ENCODE assay signal across 19 mouse cellular contexts in genomic region chr11:3585983-3586618, GRCm38 (mm10). TPM values are rescaled to one million over a fixed set of nuclear protein-coding genes. Genes with fewer than 3 reads are reported as not detected.
DNase-seq lines count a peak whose midpoint lies in the region; ATAC-seq and TF ChIP-seq lines count a peak whose summit lies in the region.
"Had no signal": no experiment of that assay in that cellular context is flagged by ENCODE, and none has a peak within 500 bp of the region (broad histone marks: within the 10 kb centered on the region; RNA-seq: fewer than 3 reads in every experiment).

No protein-coding gene starts in this region.

- no peak overlapping the region for H3K9ac ChIP-seq in kidney, postnatal 0 days (ENCODE audit: low read depth, low read length)
- H3K9ac ChIP-seq: forebrain, embryonic 13.5 days; forebrain, postnatal 0 days; heart, embryonic 15.5 days; hindbrain, embryonic 15.5 days had no signal

- H3K4me3 ChIP-seq in kidney, postnatal 0 days (replicated peaks; ENCODE audit: low read depth, low read length), result no peak overlapping the region
- no peak overlapping the region for H3K4me3 ChIP-seq in lung, adult 2 months (replicated peaks; ENCODE audit: extremely low read depth, low read depth, low read length)
- H3K4me3 ChIP-seq in limb, embryonic 10.5 days, result no peak overlapping the region
- no peak overlapping the region for H3K4me3 ChIP-seq in thymus, adult 2 months (ENCODE audit: control insufficient read depth, insufficient read depth, low read length)
- H3K4me3 ChIP-seq: embryonic facial prominence, embryonic 10.5 days; forebrain, embryonic 13.5 days; heart, adult 2 months; heart, embryonic 15.5 days; hindbrain, embryonic 15.5 days had no signal

- no peaks in the 10 kb centered on the region for H3K4me1 ChIP-seq in kidney, postnatal 0 days (replicated peaks; ENCODE audit: insufficient read depth, low read length)
- H3K4me1 ChIP-seq in lung, adult 2 months (ENCODE audit: control insufficient read depth, insufficient read depth, low read length), result no peaks in the 10 kb centered on the region
- no peaks in the 10 kb centered on the region for H3K4me1 ChIP-seq in limb, embryonic 10.5 days
- H3K4me1 ChIP-seq in thymus, adult 2 months (replicated peaks; ENCODE audit: control insufficient read depth, insufficient read depth, low read length), result no peaks in the 10 kb centered on the region
- H3K4me1 ChIP-seq: embryonic facial prominence, embryonic 10.5 days; forebrain, embryonic 13.5 days; hindbrain, embryonic 15.5 days had no signal

- CTCF ChIA-PET in Patski (lab: Charles Lee), result interaction anchor here (1.2 to 1.9 kb wide), 3 partner anchors 15 to 51 kb away, joined by 3 to 5 read pairs (median 3); no protein-coding TSS in a partner anchor

- POLR2A ChIA-PET in Patski (lab: Charles Lee), result interaction anchor here (0.6 kb wide), 1 partner anchor 87 kb away, joined by 4 read pairs; no protein-coding TSS in a partner anchor

- no peaks in the 10 kb centered on the region for H3K27me3 ChIP-seq in kidney, postnatal 0 days (ENCODE audit: insufficient read depth, low read length)
- H3K27me3 ChIP-seq in Patski, result no peaks in the 10 kb centered on the region
- H3K27me3 ChIP-seq in limb, embryonic 10.5 days (ENCODE audit: low read depth, poor library complexity, severe bottlenecking), result no peaks in the 10 kb centered on the region
- no peaks in the 10 kb centered on the region for H3K27me3 ChIP-seq in thymus, adult 2 months (ENCODE audit: control insufficient read depth, insufficient read depth, low read length)
- H3K27me3 ChIP-seq: forebrain, embryonic 13.5 days; heart, embryonic 15.5 days; hindbrain, embryonic 15.5 days had no signal

- no peak for TF ChIP-seq POLR2A in lung, adult 2 months (IDR thresholded peaks at IDR 0.05; ENCODE audit: borderline replicate concordance, extremely low read depth, low read depth, low read length)
- TF ChIP-seq POLR2A in thymus, adult 2 months (IDR thresholded peaks at IDR 0.05; ENCODE audit: control insufficient read depth, extremely low read depth, insufficient read depth, low read length, poor library complexity), result no peak

- 50% methylated on average over 6 of the region's 6 CpGs for WGBS in kidney, postnatal 0 days
- WGBS in lung, adult 2 months, result 55% methylated on average over 6 of the region's 6 CpGs
- WGBS in limb, embryonic 10.5 days, result 91% methylated on average over 6 of the region's 6 CpGs
- 90% methylated on average over 6 of the region's 6 CpGs for WGBS in thymus, adult 2 months

- peak; percentile 48 for DNase-seq in kidney, postnatal 0 days (ENCODE audit: low spot score)
- no peak for DNase-seq in kidney, postnatal 14 days
- DNase-seq in lung, postnatal 10 days, result peak; percentile 36
- no peak for DNase-seq in lung, adult 2 months
- peak; percentile 58 for DNase-seq in Patski (ENCODE audit: low read depth, low spot score)
- DNase-seq in limb, embryonic 10.5 days (ENCODE audit: low spot score), result no peak
- DNase-seq in thymus, adult 2 months, result no peak
- DNase-seq: adrenal gland, postnatal 25 days; cerebellum, adult 2 months; cerebellum, postnatal 10 days; forebrain, postnatal 0 days; gastrocnemius, postnatal 14 days; heart, adult 2 months had no signal

- no peak overlapping the region for H3K27ac ChIP-seq in kidney, postnatal 0 days
- no peak overlapping the region for H3K27ac ChIP-seq in limb, embryonic 10.5 days
- no peak overlapping the region for H3K27ac ChIP-seq in thymus, adult 2 months (ENCODE audit: control insufficient read depth, insufficient read depth, low read length)
- H3K27ac ChIP-seq: embryonic facial prominence, embryonic 10.5 days; forebrain, embryonic 13.5 days; heart, adult 2 months; heart, embryonic 15.5 days; hindbrain, embryonic 15.5 days had no signal

- ATAC-seq in kidney, postnatal 0 days (replicated peaks; ENCODE audit: low FRiP score, low read depth), result no peak
- peak; percentile 64 for ATAC-seq in Patski
- ATAC-seq: activated CD4-positive, CD25-positive, alpha-beta regulatory T cell, adult 4 months; forebrain, embryonic 13.5 days; forebrain, postnatal 0 days had no signal

- H3K4me2 ChIP-seq in kidney, postnatal 0 days (ENCODE audit: low read length), result no peak overlapping the region
- H3K4me2 ChIP-seq: forebrain, embryonic 13.5 days; heart, embryonic 11.5 days; heart, embryonic 15.5 days; hindbrain, embryonic 15.5 days had no signal

- in situ Hi-C loops in Patski (cut with MboI; ENCODE audit: low pct_unique_long_range_greater_than_20kb), result no loop called here

- no peaks in the 10 kb centered on the region for H3K9me3 ChIP-seq in kidney, postnatal 0 days (replicated peaks; ENCODE audit: low read length)
- H3K9me3 ChIP-seq in limb, embryonic 10.5 days (replicated peaks), result no peaks in the 10 kb centered on the region
- H3K9me3 ChIP-seq: forebrain, embryonic 13.5 days; heart, embryonic 15.5 days; hindbrain, embryonic 15.5 days had no signal

- H3K36me3 ChIP-seq in kidney, postnatal 0 days (ENCODE audit: insufficient read depth, low read length), result no peaks in the 10 kb centered on the region
- H3K36me3 ChIP-seq in limb, embryonic 10.5 days, result no peaks in the 10 kb centered on the region
- no peaks in the 10 kb centered on the region for H3K36me3 ChIP-seq in thymus, adult 2 months (ENCODE audit: control insufficient read depth, insufficient read depth, low read length)
- H3K36me3 ChIP-seq: embryonic facial prominence, embryonic 10.5 days; heart, embryonic 15.5 days; hindbrain, embryonic 15.5 days had no signal

- no peak for TF ChIP-seq CTCF in kidney, postnatal 0 days (IDR thresholded peaks at IDR 0.05; ENCODE audit: low read depth)
- TF ChIP-seq CTCF in lung, adult 2 months (IDR thresholded peaks at IDR 0.05; ENCODE audit: insufficient read depth, low read length), result no peak
- no peak for TF ChIP-seq CTCF in Patski (IDR thresholded peaks at IDR 0.05)
- TF ChIP-seq CTCF in thymus, adult 2 months (IDR thresholded peaks at IDR 0.05; ENCODE audit: borderline replicate concordance, control insufficient read depth, extremely low read depth, insufficient read depth, low read length, poor library complexity), result no peak

RNA-seq across cellular contexts. Expression of gene Smtn, which starts 45.7 kb away (rescaled TPM):
- polyA plus RNA-seq in kidney, postnatal 0 days (2015; fragmentation: Nextera tagmentation; extraction: Ambion mirVana), result 86.4 and 94.3 TPM in 2 replicates
- polyA plus RNA-seq in lung, adult 2 months (2012; rRNA removed), result 43.1 and 51.6 TPM in 2 replicates
- polyA plus RNA-seq in Patski (2021), result 154 TPM
- polyA plus RNA-seq in limb, embryonic 10.5 days (2016; fragmentation: Nextera tagmentation; extraction: Ambion mirVana), result 43.0 and 52.8 TPM in 2 replicates
- polyA plus RNA-seq in thymus, adult 2 months (2012; rRNA removed), result 20.8 and 21.2 TPM in 2 replicates

Comparison
In these comparisons a context has a peak if more than half of its experiments do, and no peak if none do; other contexts are left out.
1. DNase-seq: peak in kidney, postnatal 0 days (single experiment), lung, postnatal 10 days (single experiment) and Patski (single experiment); none in kidney, postnatal 14 days (single experiment), lung, adult 2 months (single experiment), limb, embryonic 10.5 days (single experiment) and thymus, adult 2 months (single experiment).